In the genomic region with DNA sequence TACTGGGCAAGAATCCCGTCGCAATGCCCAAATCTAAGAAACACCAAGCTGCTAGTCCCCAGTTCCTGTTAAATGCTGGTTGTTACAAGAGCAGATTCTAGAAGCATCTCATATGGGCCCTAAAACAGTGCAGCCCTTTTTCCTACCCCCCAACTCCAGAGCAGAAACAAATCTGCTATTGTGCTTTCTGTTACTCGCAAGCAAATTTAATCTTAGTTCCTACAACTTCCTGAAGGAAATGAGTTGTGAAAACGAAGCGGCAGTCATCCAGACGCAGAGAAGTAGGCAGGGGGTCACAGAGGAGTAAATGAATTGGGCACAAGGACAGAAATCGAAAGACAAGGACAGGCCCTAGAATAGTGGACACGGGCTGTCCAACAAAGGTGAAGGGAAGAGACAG, we compare ENCODE assay signal across 17 mouse cellular contexts.
DNase-seq lines count a peak whose midpoint lies in the region; ATAC-seq and TF ChIP-seq lines count a peak whose summit lies in the region.
"Had no signal": no experiment of that assay in that cellular context is flagged by ENCODE, and none has a peak within 500 bp of the region (broad histone marks: within the 10 kb centered on the region; RNA-seq: fewer than 3 reads in every experiment).

No protein-coding gene starts in this region.

- DNase-seq in heart, postnatal 0 days (ENCODE audit: low spot score) = no peak
- no peak for DNase-seq in heart, adult 18-20 months
- DNase-seq in testis, postnatal 10 days (ENCODE audit: low spot score) = no peak
- no peak for DNase-seq in limb, embryonic 14.5 days (ENCODE audit: low spot score)
- no peak for DNase-seq in thymus, postnatal 25 days
- no peak for DNase-seq in adrenal gland, postnatal 14 days
- DNase-seq: cerebellum, adult 11-12 months; gastrocnemius, adult 2 months; kidney, postnatal 25 days; layer of hippocampus, postnatal 36 days; right cerebral cortex, postnatal 14 days; thymus, adult 18-20 months had no signal

- no peak for TF ChIP-seq POLR2A in testis, adult 2 months (IDR thresholded peaks at IDR 0.05; ENCODE audit: control insufficient read depth, low read depth, low read length)
- TF ChIP-seq POLR2A in limb, embryonic 14.5 days (IDR thresholded peaks at IDR 0.05; ENCODE audit: borderline replicate concordance, extremely low read depth, insufficient read depth, insufficient read length) = no peak

- H3K27me3 ChIP-seq in heart, postnatal 0 days (ENCODE audit: control insufficient read depth, insufficient read depth, low read length) = no peaks in the 10 kb centered on the region
- peaks cover 3% of the 10 kb centered on the region for H3K27me3 ChIP-seq in testis, adult 2 months (ENCODE audit: control insufficient read depth, insufficient read depth, low read length)
- no peaks in the 10 kb centered on the region for H3K27me3 ChIP-seq in limb, embryonic 14.5 days (ENCODE audit: control insufficient read depth, insufficient read depth, low read length)
- H3K27me3 ChIP-seq: forebrain, embryonic 15.5 days had no signal

- TF ChIP-seq CTCF in heart, postnatal 0 days (IDR thresholded peaks at IDR 0.05; ENCODE audit: low read depth) = no peak
- TF ChIP-seq CTCF in testis, adult 2 months (IDR thresholded peaks at IDR 0.05; ENCODE audit: control insufficient read depth, insufficient read depth, insufficient replicate concordance, low read depth, low read length) = no peak

- H3K9me3 ChIP-seq in heart, postnatal 0 days (replicated peaks; ENCODE audit: control insufficient read depth, low read length) = no peaks in the 10 kb centered on the region
- H3K9me3 ChIP-seq in limb, embryonic 14.5 days (ENCODE audit: control insufficient read depth, low read length) = no peaks in the 10 kb centered on the region
- H3K9me3 ChIP-seq: forebrain, embryonic 15.5 days; hindbrain, embryonic 10.5 days; midbrain, embryonic 13.5 days had no signal

- no peak overlapping the region for H3K9ac ChIP-seq in heart, postnatal 0 days (replicated peaks; ENCODE audit: low read depth, low read length)
- no peak overlapping the region for H3K9ac ChIP-seq in limb, embryonic 14.5 days (ENCODE audit: low read depth, low read length, severe bottlenecking)
- H3K9ac ChIP-seq: forebrain, embryonic 15.5 days; midbrain, embryonic 13.5 days had no signal

- no peak for ATAC-seq in heart, postnatal 0 days (ENCODE audit: insufficient read depth, low read depth)
- ATAC-seq in limb, embryonic 14.5 days (ENCODE audit: low FRiP score, low read depth) = no peak
- ATAC-seq: activated CD4-positive, CD25-positive, alpha-beta regulatory T cell, adult 4 months; forebrain, embryonic 15.5 days; midbrain, embryonic 13.5 days had no signal

- peak overlapping the region; percentile 37; the same call in 1 of the 2 replicates for H3K27ac ChIP-seq in heart, postnatal 0 days (ENCODE audit: low read depth)
- peak overlapping the region; percentile 83 for H3K27ac ChIP-seq in testis, adult 2 months (ENCODE audit: control insufficient read depth, insufficient read depth, low read depth, low read length)
- 0 out of 2 replicates have a peak overlapping the region, but pooled peaks have one; percentile 58 for H3K27ac ChIP-seq in limb, embryonic 14.5 days (replicated peaks; ENCODE audit: low read depth, low read length)
- H3K27ac ChIP-seq: forebrain, embryonic 15.5 days; gastrocnemius, adult 2 months; hindbrain, embryonic 10.5 days; midbrain, embryonic 13.5 days had no signal

- no peak overlapping the region for H3K4me3 ChIP-seq in heart, postnatal 0 days (ENCODE audit: low read depth, low read length)
- H3K4me3 ChIP-seq in testis, adult 2 months (ENCODE audit: control insufficient read depth, low read depth, low read length) = peak overlapping the region; percentile 82
- no peak overlapping the region for H3K4me3 ChIP-seq in limb, embryonic 14.5 days (replicated peaks; ENCODE audit: low read length)
- H3K4me3 ChIP-seq: forebrain, embryonic 15.5 days; gastrocnemius, adult 2 months; hindbrain, embryonic 10.5 days; midbrain, embryonic 13.5 days had no signal

- WGBS in heart, postnatal 0 days = 63% methylated on average over 8 of the region's 8 CpGs
- 39% methylated on average over 8 of the region's 8 CpGs for whole genome bisulfite sequencing in limb, embryonic 14.5 days

- no peaks in the 10 kb centered on the region for H3K36me3 ChIP-seq in heart, postnatal 0 days (replicated peaks; ENCODE audit: control insufficient read depth, insufficient read depth, low read length)
- no peaks in the 10 kb centered on the region for H3K36me3 ChIP-seq in testis, adult 2 months (ENCODE audit: control insufficient read depth, insufficient read depth, low read length)
- H3K36me3 ChIP-seq in limb, embryonic 14.5 days (ENCODE audit: control insufficient read depth, insufficient read depth, low read length) = no peaks in the 10 kb centered on the region
- H3K36me3 ChIP-seq: forebrain, embryonic 15.5 days; hindbrain, embryonic 10.5 days; midbrain, embryonic 13.5 days had no signal

- 0 out of 2 replicates have a peak overlapping the region, but pooled peaks have one; percentile 17 for H3K4me2 ChIP-seq in heart, postnatal 0 days (ENCODE audit: low read depth, low read length)
- no peak overlapping the region for H3K4me2 ChIP-seq in limb, embryonic 14.5 days (replicated peaks; ENCODE audit: low read depth, low read length, severe bottlenecking)
- H3K4me2 ChIP-seq: forebrain, embryonic 15.5 days; midbrain, embryonic 13.5 days had no signal

- peaks cover 7% of the 10 kb centered on the region for H3K4me1 ChIP-seq in heart, postnatal 0 days (ENCODE audit: control insufficient read depth, insufficient read depth)
- peaks cover 20% of the 10 kb centered on the region for H3K4me1 ChIP-seq in testis, adult 2 months (ENCODE audit: control insufficient read depth, insufficient read depth, low read length)
- H3K4me1 ChIP-seq in limb, embryonic 14.5 days (ENCODE audit: control insufficient read depth, insufficient read depth, low read length) = peaks cover 18% of the 10 kb centered on the region
- H3K4me1 ChIP-seq: forebrain, embryonic 15.5 days; midbrain, embryonic 13.5 days had no signal

- no peak for TF ChIP-seq EP300 in heart, postnatal 0 days (IDR thresholded peaks at IDR 0.05; ENCODE audit: low read depth)
